19 mouse cellular contexts compared by ENCODE assay signal in genomic region chr14:79204866-79205265, GRCm38 (mm10). TPM values are rescaled to one million over a fixed set of nuclear protein-coding genes. Genes with fewer than 3 reads are reported as not detected.
A peak's percentile ranks its signal among the peaks of the same experiment; 100 is the strongest.
DNase-seq lines count a peak whose midpoint lies in the region; ATAC-seq lines count a peak whose summit lies in the region.
"Had no signal": no experiment of that assay in that cellular context is flagged by ENCODE, and none has a peak within 500 bp of the region (broad histone marks: within the 10 kb centered on the region; RNA-seq: fewer than 3 reads in every experiment).

No protein-coding gene starts in this region.

- H3K4me1 ChIP-seq in hindbrain, embryonic 12.5 days, result peaks cover 51% of the 10 kb centered on the region

- H3K4me2 ChIP-seq in hindbrain, embryonic 12.5 days (replicated peaks), result no peak overlapping the region
- H3K4me2 ChIP-seq: liver, embryonic 11.5 days; stomach, embryonic 15.5 days had no signal

- intact Hi-C loops in heart, postnatal 10 days (cut with DNase I), result loop anchor here (5.0 kb wide), 1 partner anchor 92 kb away; no protein-coding TSS in a partner anchor

- no peak for ATAC-seq in hindbrain, embryonic 12.5 days (ENCODE audit: low FRiP score)

- H3K27me3 ChIP-seq in hindbrain, embryonic 12.5 days, result no peaks in the 10 kb centered on the region
- H3K27me3 ChIP-seq: stomach, embryonic 15.5 days had no signal

- DNase-seq in heart, postnatal 4 days, result peak; percentile 1
- DNase-seq in heart, postnatal 10 days, result no peak
- DNase-seq in testis, postnatal 10 days (ENCODE audit: low spot score), result peak; percentile 24
- no peak for DNase-seq in testis, postnatal 14 days (ENCODE audit: low spot score)
- DNase-seq in lung, postnatal 25 days (ENCODE audit: low spot score), result peak; percentile 43
- no peak for DNase-seq in Muller cell, postnatal 12 days (ENCODE audit: inconsistent ontology term)
- DNase-seq in gastrocnemius, postnatal 25 days, result no peak
- DNase-seq: cerebellum, adult 2 months; heart, adult 18-20 months; kidney, adult 11 months had no signal

- H3K27ac ChIP-seq in hindbrain, embryonic 12.5 days, result peak overlapping the region; percentile 92
- H3K27ac ChIP-seq: macrophage had no signal

- H3K36me3 ChIP-seq in hindbrain, embryonic 12.5 days, result no peaks in the 10 kb centered on the region
- H3K36me3 ChIP-seq: stomach, embryonic 15.5 days had no signal

- H3K9me3 ChIP-seq in hindbrain, embryonic 12.5 days (replicated peaks), result no peaks in the 10 kb centered on the region
- H3K9me3 ChIP-seq: stomach, embryonic 15.5 days had no signal

- H3K9ac ChIP-seq in hindbrain, embryonic 12.5 days, result no peak overlapping the region
- H3K9ac ChIP-seq: stomach, embryonic 15.5 days had no signal

- 90% methylated on average over 7 of the region's 7 CpGs for WGBS in hindbrain, embryonic 12.5 days

- H3K4me3 ChIP-seq in hindbrain, embryonic 12.5 days, result no peak overlapping the region
- H3K4me3 ChIP-seq: myocyte; stomach, embryonic 15.5 days had no signal

RNA-seq across cellular contexts. Expression of gene Zfp957, which starts 42.3 kb away (rescaled TPM):
- total RNA-seq in heart, postnatal 4 days (2021), result not detected
- not detected for total RNA-seq in heart, postnatal 10 days (2021)
- 0.19 TPM in 1 of 2 replicates, not detected in the other for polyA plus RNA-seq in hindbrain, embryonic 12.5 days (2016; fragmentation: Nextera tagmentation; extraction: Ambion mirVana)
- not detected for total RNA-seq in gastrocnemius, postnatal 25 days (2021)
- total RNA-seq: heart, adult 18-20 months had no signal
- polyA plus RNA-seq: brain, embryonic 14.5 days; cerebellum, adult 2 months; heart, postnatal 0 days; large intestine, adult 2 months; liver, embryonic 11.5 days; macrophage; myocyte; small intestine, adult 2 months; stomach, embryonic 15.5 days had no signal

Comparison
In these comparisons a context has a peak if more than half of its experiments do, and no peak if none do; other contexts are left out.
1. DNase-seq: peak in heart, postnatal 4 days (single experiment), testis, postnatal 10 days (single experiment) and lung, postnatal 25 days (single experiment); none in heart, postnatal 10 days (0 of 2), testis, postnatal 14 days (single experiment), Muller cell, postnatal 12 days (single experiment) and gastrocnemius, postnatal 25 days (single experiment).